Mouse (Mus musculus) 416B (cell line): Measurements from ENCODE around the gene Crisp1.

Experiments
- DNase-seq: peaks from one replicate; pipeline ENCODE4 v3.0.0; 2011; ENCODE audit warnings: low read depth

Gene Crisp1

GRCm38 (mm10) chr17:40319062-40319461 lies at the start of gene Crisp1:
Gene Crisp1, minus strand, starts transcription at chr17:40319207.
- peak; percentile 21 for DNase-seq

- DNase-seq, result no peak
These were observed 23.5 kb upstream of the Crisp1 start for GRCm38 (mm10) chr17:40342497-40343009.

GRCm38 (mm10) chr17:40285435-40285834 lies 33.6 kb downstream of the Crisp1 start:
- peak; percentile 17 for DNase-seq

GRCm38 (mm10) chr17:40275519-40275918 lies 43.5 kb downstream of the Crisp1 start:
- no peak for DNase-seq

GRCm38 (mm10) chr17:40274906-40275470 lies 44.0 kb downstream of the Crisp1 start:
- DNase-seq, result no peak

GRCm38 (mm10) chr17:40252487-40252886 lies 66.5 kb downstream of the Crisp1 start:
- DNase-seq, result peak; percentile 8
